Mouse (Mus musculus): ENCODE results near the gene Otub1.

The Otub1 gene

GRCm38 (mm10) chr19:7209907-7210646 lies 4.0 kb upstream of the Otub1 start:
- DNase-seq (ENCODE audit: low read depth, low spot score): no peak

GRCm38 (mm10) chr19:7205326-7205725 lies 790 bp downstream of the Otub1 start:
- DNase-seq (ENCODE audit: low read depth, low spot score): no peak

GRCm38 (mm10) chr19:7204898-7205297 lies 1.2 kb downstream of the Otub1 start:
- DNase-seq (ENCODE audit: low read depth, low spot score): no peak

- no peak for DNase-seq (ENCODE audit: low read depth, low spot score)
Observed at GRCm38 (mm10) chr19:7200427-7200826, 5.7 kb downstream of the Otub1 start.

GRCm38 (mm10) chr19:7199089-7199488 lies 7.0 kb downstream of the Otub1 start:
- DNase-seq (ENCODE audit: low read depth, low spot score): no peak

- DNase-seq (ENCODE audit: low read depth, low spot score): no peak
Observed at GRCm38 (mm10) chr19:7197445-7197844, 8.7 kb downstream of the Otub1 start.

- peak; percentile 48 for DNase-seq (ENCODE audit: low read depth, low spot score)
Observed at GRCm38 (mm10) chr19:7196741-7197270, 9.3 kb downstream of the Otub1 start.

- DNase-seq (ENCODE audit: low read depth, low spot score): no peak
Observed at GRCm38 (mm10) chr19:7195900-7196728, 10.0 kb downstream of the Otub1 start.

- no peak for DNase-seq (ENCODE audit: low read depth, low spot score)
Observed at GRCm38 (mm10) chr19:7192561-7192967, 13.6 kb downstream of the Otub1 start.

- no peak for DNase-seq (ENCODE audit: low read depth, low spot score)
Observed at GRCm38 (mm10) chr19:7191639-7192038, 14.5 kb downstream of the Otub1 start.

- no peak for DNase-seq (ENCODE audit: low read depth, low spot score)
Observed at GRCm38 (mm10) chr19:7190986-7191385, 15.1 kb downstream of the Otub1 start.

GRCm38 (mm10) chr19:7189026-7189425 lies 17.1 kb downstream of the Otub1 start:
- DNase-seq (ENCODE audit: low read depth, low spot score): no peak

GRCm38 (mm10) chr19:7187157-7187556 lies 19.0 kb downstream of the Otub1 start:
- no peak for DNase-seq (ENCODE audit: low read depth, low spot score)

- DNase-seq (ENCODE audit: low read depth, low spot score): no peak
Observed at GRCm38 (mm10) chr19:7185715-7186291, 20.3 kb downstream of the Otub1 start.

GRCm38 (mm10) chr19:7185059-7185458 lies 21.1 kb downstream of the Otub1 start:
- DNase-seq (ENCODE audit: low read depth, low spot score): no peak

GRCm38 (mm10) chr19:7183419-7183818 lies 22.7 kb downstream of the Otub1 start:
- no peak for DNase-seq (ENCODE audit: low read depth, low spot score)

GRCm38 (mm10) chr19:7182273-7182949 lies 23.7 kb downstream of the Otub1 start:
- no peak for DNase-seq (ENCODE audit: low read depth, low spot score)

- no peak for DNase-seq (ENCODE audit: low read depth, low spot score)
Observed at GRCm38 (mm10) chr19:7181496-7181895, 24.6 kb downstream of the Otub1 start.

- no peak for DNase-seq (ENCODE audit: low read depth, low spot score)
Observed at GRCm38 (mm10) chr19:7180756-7181405, 25.2 kb downstream of the Otub1 start.

- no peak for DNase-seq (ENCODE audit: low read depth, low spot score)
Observed at GRCm38 (mm10) chr19:7178841-7179452, 27.2 kb downstream of the Otub1 start.

Measured in WW6 (cell line).